Mouse (Mus musculus): ENCODE measurements around the gene Pp2d1.

- TF ChIP-seq CTCF (IDR thresholded peaks at IDR 0.05; ENCODE audit: insufficient read depth, low read depth, low read length): no peak
- TF ChIP-seq POLR2A (IDR thresholded peaks at IDR 0.05; ENCODE audit: insufficient read depth, low read depth, low read length): no peak
These were observed 31.2 kb upstream of the Pp2d1 start for GRCm38 (mm10) chr17:53570361-53570875.

Data from olfactory bulb, adult 2 months (tissue).